Mouse (Mus musculus) testis, adult 2 months (tissue): Measurements from ENCODE around the gene Tmbim6. TPM values are rescaled to one million over a fixed set of nuclear protein-coding genes. Genes with fewer than 3 reads are reported as not detected.

Source experiments
- H3K27ac ChIP-seq: fragments of 200-500 bp; 2 replicates; pipeline ENCODE4 v1.5.1; 2012; ENCODE audit warnings: low read depth, low read length; ENCODE audit not compliant: control insufficient read depth, insufficient read depth
- H3K27me3 ChIP-seq: fragments of 200-500 bp; 2 replicates; pipeline ENCODE4 v1.6.1; 2012; ENCODE audit warnings: mild to moderate bottlenecking, low read length, moderate library complexity; ENCODE audit not compliant: control insufficient read depth, insufficient read depth
- H3K36me3 ChIP-seq: fragments of 200-500 bp; 2 replicates; pipeline ENCODE4 v1.6.1; 2012; ENCODE audit warnings: mild to moderate bottlenecking, low read length; ENCODE audit not compliant: control insufficient read depth, insufficient read depth
- H3K4me1 ChIP-seq: fragments of 200-500 bp; 2 replicates; pipeline ENCODE4 v1.6.1; 2012; ENCODE audit warnings: low read length; ENCODE audit not compliant: control insufficient read depth, insufficient read depth
- H3K4me3 ChIP-seq: fragments of 200-500 bp; 2 replicates; pipeline ENCODE4 v1.5.1; 2012; ENCODE audit warnings: low read depth, mild to moderate bottlenecking, low read length, moderate library complexity, mixed read lengths; ENCODE audit not compliant: control insufficient read depth
- CTCF ChIP-seq: fragments of 200-500 bp; IDR thresholded peaks from 2 replicates; pipeline ENCODE4 v1.5.1; 2012; ENCODE audit warnings: low read depth, mild to moderate bottlenecking, inconsistent platforms, low read length, moderate library complexity; ENCODE audit not compliant: control insufficient read depth, insufficient read depth, insufficient replicate concordance
- POLR2A ChIP-seq: fragments of 200-500 bp; IDR thresholded peaks from 2 replicates; pipeline ENCODE4 v1.6.1; 2012; ENCODE audit warnings: low read depth, mild to moderate bottlenecking, inconsistent platforms, low read length, moderate library complexity; ENCODE audit not compliant: control insufficient read depth
- polyA plus RNA-seq: library from polyadenylated mRNA; depleted of rRNA; stranded (reverse); fragments of >200 nt; gene quantifications from 2 replicates; pipeline ENCODE4 v1.2.3, GENCODE M21; 2012

The Tmbim6 gene
- polyA plus RNA-seq, 1 experiment: 786 TPM

DNA sequence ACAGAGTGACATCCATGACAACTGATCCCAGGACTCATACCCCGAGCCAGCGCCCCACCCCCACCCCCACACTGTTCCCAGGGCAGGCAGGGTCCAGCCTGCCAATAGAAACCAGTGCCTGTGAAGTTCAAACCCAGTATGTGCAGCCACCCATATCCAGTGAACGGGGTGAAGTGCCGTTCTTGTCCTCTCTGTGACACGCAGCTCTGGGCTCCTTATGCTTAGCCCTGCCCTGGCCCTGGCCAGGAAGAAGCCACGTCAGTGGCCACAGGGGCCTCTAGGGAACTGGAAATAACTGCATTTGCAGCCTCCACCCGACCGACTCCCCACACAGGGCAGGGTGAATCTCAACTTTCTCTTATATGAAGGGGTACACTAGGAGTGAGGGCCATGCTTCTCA lies 39.3 kb downstream of the Tmbim6 start:
- no peak overlapping the region for H3K4me3 ChIP-seq
- H3K4me1 ChIP-seq: no peaks in the 10 kb centered on the region
- no peak for TF ChIP-seq POLR2A
- no peaks in the 10 kb centered on the region for H3K36me3 ChIP-seq
- no peaks in the 10 kb centered on the region for H3K27me3 ChIP-seq
- H3K27ac ChIP-seq: no peak overlapping the region

DNA sequence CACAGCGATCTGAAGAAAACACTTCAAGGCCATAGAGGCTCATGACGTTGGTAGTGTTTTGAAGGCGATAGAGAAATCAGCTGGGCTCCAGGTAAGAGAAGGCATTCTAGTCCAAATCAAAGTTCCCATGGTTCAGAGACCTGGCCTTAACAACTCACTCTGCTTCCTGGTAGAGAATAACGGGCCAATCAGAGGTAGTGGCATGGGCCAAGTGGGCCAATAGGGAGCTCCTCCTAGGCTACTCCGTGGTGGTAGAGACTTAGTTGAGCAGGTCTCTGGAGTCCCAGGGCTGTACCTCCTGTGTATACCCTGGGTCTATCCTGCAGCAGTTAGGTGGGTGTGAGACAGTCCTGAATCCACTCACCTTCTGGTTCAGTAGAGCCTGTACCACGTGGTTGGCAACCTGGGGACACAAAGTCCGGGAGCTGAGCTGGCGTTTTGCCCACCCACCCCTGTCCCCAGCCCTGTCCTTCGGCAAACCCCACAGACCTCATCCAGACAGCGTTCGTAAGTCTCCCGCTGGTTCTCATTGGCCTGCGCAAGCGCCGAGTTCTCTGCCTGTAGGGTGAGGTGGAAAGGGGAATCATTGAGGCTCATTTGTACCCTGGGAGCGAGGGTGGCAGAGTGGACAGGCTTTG lies 40.5 kb downstream of the Tmbim6 start:
- Histone ChIP-seq H3K4me1 (no peaks in the 10 kb centered on the region), H3K27ac (no peak overlapping the region), H3K36me3 (no peaks in the 10 kb centered on the region), H3K4me3 (no peak overlapping the region), H3K27me3 (no peaks in the 10 kb centered on the region)
- TF ChIP-seq POLR2A (no peak), CTCF (no peak)

DNA sequence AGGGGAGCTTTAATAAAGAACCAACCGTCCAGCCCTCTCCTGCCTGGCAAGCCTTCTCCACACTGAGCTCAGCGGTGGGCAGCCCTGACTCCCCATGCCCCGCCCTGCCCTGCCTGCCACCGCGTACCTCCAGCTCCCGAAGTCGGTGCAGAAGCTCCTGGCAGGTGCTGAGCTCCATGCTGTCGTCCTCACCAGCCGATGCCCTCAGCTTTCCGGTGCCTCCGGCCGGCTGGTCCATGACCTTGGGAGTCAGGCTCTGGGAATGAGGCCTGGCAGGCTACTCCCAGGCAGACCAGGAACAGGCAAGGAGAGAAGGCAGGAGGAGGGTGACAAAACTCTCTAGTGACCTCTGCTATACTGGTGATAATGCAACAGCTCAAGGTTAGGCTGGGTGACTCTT lies 41.2 kb downstream of the Tmbim6 start:
- Histone ChIP-seq H3K27me3 (no peaks in the 10 kb centered on the region), H3K27ac (no peak overlapping the region), H3K4me3 (no peak overlapping the region), H3K4me1 (no peaks in the 10 kb centered on the region), H3K36me3 (no peaks in the 10 kb centered on the region)
- no peak for TF ChIP-seq POLR2A
- no peak for TF ChIP-seq CTCF

DNA sequence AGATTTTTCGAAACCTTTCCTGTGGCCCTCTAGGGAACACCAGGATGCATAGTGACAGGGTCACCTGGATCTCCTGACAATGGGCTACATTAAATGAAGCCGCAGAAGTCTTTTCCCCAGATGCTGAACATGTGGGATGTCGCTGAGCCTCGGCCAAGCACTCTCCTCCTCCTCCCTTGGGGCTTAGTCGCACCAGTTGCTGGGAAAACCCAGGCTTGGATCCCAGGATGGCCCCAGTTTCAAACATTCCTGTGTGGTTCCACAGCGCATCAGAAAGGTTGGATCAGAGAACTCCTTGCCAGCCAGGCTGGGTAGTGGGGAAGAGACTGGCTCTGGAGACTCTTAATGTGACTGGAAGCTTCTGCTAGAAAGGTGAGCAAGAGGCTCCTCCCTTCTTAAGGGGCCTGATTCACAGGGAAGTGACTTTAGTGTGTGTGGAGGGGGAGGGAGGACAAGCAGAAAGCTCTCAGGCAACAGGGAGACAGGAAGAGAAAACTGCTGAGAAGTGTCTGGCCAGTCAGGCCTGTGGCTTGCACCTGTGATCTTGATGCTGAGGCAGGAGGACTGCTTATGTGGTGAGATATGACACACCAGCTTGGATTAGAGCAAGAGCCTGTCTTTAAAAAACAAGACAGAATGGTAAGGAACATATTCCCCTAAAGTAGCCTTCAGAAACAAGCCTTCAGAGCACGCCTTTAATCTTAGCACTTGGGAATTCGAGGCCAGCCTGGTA lies 46.5 kb downstream of the Tmbim6 start:
- Histone ChIP-seq H3K4me3 (no peak overlapping the region), H3K4me1 (peaks cover 5% of the 10 kb centered on the region), H3K27me3 (no peaks in the 10 kb centered on the region), H3K27ac (no peak overlapping the region), H3K36me3 (no peaks in the 10 kb centered on the region)
- no peak for TF ChIP-seq POLR2A
- no peak for TF ChIP-seq CTCF

DNA sequence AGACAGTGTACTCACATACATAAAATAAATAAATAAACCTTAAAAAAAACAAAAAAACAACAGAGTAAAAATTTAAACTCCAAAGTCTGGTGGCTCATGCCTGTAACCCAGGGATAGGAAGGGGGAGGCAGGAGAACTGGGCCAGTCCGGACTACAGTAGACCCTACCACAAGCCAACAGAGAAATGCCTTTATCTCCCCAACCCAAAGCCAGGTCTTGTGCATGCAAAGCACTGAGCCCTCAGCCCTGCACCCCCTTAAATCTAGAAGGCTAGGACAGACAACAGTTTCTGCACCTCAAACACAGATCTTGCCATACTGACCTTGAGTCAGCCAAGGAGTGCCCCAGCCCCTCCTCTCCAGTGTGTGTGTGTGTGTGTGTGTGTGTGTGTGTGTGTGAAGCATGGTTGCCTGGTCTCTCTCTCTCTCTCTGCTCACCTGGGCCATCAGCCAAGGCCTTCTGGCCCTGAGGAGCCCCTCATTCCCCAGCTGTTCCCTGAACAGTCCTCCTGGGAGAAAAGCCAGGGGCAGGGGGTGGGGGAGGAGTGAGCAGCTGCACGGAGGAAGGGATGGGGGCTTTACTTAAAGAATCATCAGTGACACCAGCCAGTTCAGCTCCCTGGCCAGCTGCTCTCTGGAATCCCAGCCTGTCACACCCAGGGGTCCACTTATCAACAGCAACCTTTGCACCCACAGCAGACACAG lies 47.6 kb downstream of the Tmbim6 start:
- Histone ChIP-seq H3K36me3 (no peaks in the 10 kb centered on the region), H3K27ac (no peak overlapping the region), H3K4me3 (no peak overlapping the region), H3K4me1 (peaks cover 5% of the 10 kb centered on the region), H3K27me3 (no peaks in the 10 kb centered on the region)
- no peak for TF ChIP-seq CTCF

DNA sequence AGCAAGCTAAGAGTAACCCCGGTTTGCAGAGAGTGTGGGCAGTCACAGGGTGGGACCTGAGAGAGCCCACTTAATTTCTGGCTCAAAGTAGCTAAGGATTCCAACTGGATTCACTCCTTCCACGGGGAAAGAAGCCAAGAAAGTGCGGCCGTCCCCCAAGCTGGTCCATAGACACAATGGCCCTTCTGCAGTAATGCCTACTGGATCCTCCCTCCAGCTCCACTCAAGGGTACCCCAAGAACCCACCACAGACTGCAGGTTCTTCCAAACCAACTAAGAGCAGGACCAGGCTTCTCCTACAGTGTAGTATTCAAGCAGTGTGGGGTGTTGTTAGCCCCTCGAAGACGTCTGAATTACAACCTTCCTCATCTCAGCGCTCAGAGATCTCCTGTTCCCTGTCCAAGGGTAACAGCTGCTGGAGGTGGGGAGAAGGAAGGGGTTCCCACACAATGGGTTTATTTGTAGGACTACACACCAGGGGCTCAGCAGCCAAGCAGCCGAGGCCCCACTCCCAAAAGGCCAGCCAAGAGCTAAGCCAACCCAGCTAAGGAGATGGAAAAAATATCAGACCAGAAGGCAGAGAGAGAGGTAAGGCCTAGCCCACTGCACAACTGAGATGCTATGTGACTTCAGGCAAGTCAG lies 48.3 kb downstream of the Tmbim6 start:
- no peaks in the 10 kb centered on the region for H3K36me3 ChIP-seq
- TF ChIP-seq CTCF (no peak), POLR2A (no peak)

DNA sequence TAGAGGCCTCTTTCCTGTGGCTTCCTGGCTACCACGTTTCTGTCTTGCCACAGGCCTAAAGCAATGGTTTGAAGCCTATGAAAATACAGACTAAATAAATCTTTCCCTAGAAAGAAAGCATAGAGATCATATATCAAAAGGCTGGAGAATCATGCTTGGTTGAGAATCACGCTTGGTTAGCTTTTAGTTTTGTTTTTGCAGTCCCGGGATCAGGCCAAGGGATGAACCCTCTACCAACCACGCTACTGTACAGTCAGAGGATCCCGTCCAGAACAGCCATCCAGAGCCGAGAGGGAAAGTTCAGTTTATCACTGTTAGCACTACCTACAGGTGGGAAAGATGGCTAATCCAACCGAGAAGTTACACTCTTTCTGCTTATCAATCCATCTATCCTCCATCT lies 49.7 kb downstream of the Tmbim6 start:
- Histone ChIP-seq H3K27ac (no peak overlapping the region), H3K36me3 (no peaks in the 10 kb centered on the region)
- TF ChIP-seq CTCF (no peak), POLR2A (no peak)

More for the DNA sequence above, 48.3 kb downstream of the Tmbim6 start:
- H3K4me3 ChIP-seq: no peak overlapping the region
- no peaks in the 10 kb centered on the region for H3K27me3 ChIP-seq
- H3K4me1 ChIP-seq: peaks cover 5% of the 10 kb centered on the region
- H3K27ac ChIP-seq: peak overlapping the region; percentile 30; the same call in 1 of the 2 replicates

More for the DNA sequence above, 49.7 kb downstream of the Tmbim6 start:
- H3K4me1 ChIP-seq: peaks cover 5% of the 10 kb centered on the region
- no peak overlapping the region for H3K4me3 ChIP-seq
- no peaks in the 10 kb centered on the region for H3K27me3 ChIP-seq
